Mouse (Mus musculus) ovary, postnatal 14 days (tissue): ENCODE results near the gene Eea1.
A peak's percentile ranks its signal among the peaks of the same experiment; 100 is the strongest.

ENCODE experiments used
- DNase-seq: peaks from one replicate; pipeline ENCODE4 v3.0.0; 2022; ENCODE audit warnings: low spot score

Gene Eea1

GRCm38 (mm10) chr10:95949410-95949809 lies 9.0 kb downstream of the Eea1 start:
- DNase-seq = no peak

GRCm38 (mm10) chr10:95950194-95950593 lies 9.7 kb downstream of the Eea1 start:
- no peak for DNase-seq

- DNase-seq = no peak
Measured at GRCm38 (mm10) chr10:95950797-95951196, 10.3 kb downstream of the Eea1 start.

GRCm38 (mm10) chr10:95951346-95951745 lies 10.9 kb downstream of the Eea1 start:
- no peak for DNase-seq

GRCm38 (mm10) chr10:95956629-95957028 lies 16.2 kb downstream of the Eea1 start:
- no peak for DNase-seq

GRCm38 (mm10) chr10:95957574-95957973 lies 17.1 kb downstream of the Eea1 start:
- no peak for DNase-seq

- DNase-seq = no peak
Measured at GRCm38 (mm10) chr10:95964679-95965078, 24.2 kb downstream of the Eea1 start.

GRCm38 (mm10) chr10:95969694-95970093 lies 29.2 kb downstream of the Eea1 start:
- DNase-seq = no peak

- DNase-seq = no peak
Measured at GRCm38 (mm10) chr10:95970744-95971212, 30.3 kb downstream of the Eea1 start.

GRCm38 (mm10) chr10:95971341-95971740 lies 30.9 kb downstream of the Eea1 start:
- DNase-seq = no peak

GRCm38 (mm10) chr10:95971942-95972341 lies 31.5 kb downstream of the Eea1 start:
- DNase-seq = no peak

- DNase-seq = no peak
Measured at GRCm38 (mm10) chr10:95974462-95974861, 34.0 kb downstream of the Eea1 start.

GRCm38 (mm10) chr10:95976798-95977197 lies 36.3 kb downstream of the Eea1 start:
- no peak for DNase-seq

GRCm38 (mm10) chr10:95989731-95990130 lies 49.3 kb downstream of the Eea1 start:
- DNase-seq = no peak

GRCm38 (mm10) chr10:95991176-95991575 lies 50.7 kb downstream of the Eea1 start:
- no peak for DNase-seq

GRCm38 (mm10) chr10:96000904-96001303 lies 60.5 kb downstream of the Eea1 start:
- no peak for DNase-seq

- DNase-seq = no peak
Measured at GRCm38 (mm10) chr10:96015738-96016137, 75.3 kb downstream of the Eea1 start.

GRCm38 (mm10) chr10:96017418-96017817 lies 77.0 kb downstream of the Eea1 start:
- no peak for DNase-seq

GRCm38 (mm10) chr10:96033356-96033984 lies 93.0 kb downstream of the Eea1 start:
- peak; percentile 29 for DNase-seq

- DNase-seq = no peak
Measured at GRCm38 (mm10) chr10:96034106-96034505, 93.7 kb downstream of the Eea1 start.

GRCm38 (mm10) chr10:96035951-96036350 lies 95.5 kb downstream of the Eea1 start:
- no peak for DNase-seq

- DNase-seq = no peak
Measured at GRCm38 (mm10) chr10:96044216-96044615, 103.8 kb downstream of the Eea1 start.

GRCm38 (mm10) chr10:96047960-96048536 lies 107.6 kb downstream of the Eea1 start:
- DNase-seq = no peak

GRCm38 (mm10) chr10:96048550-96048949 lies 108.1 kb downstream of the Eea1 start:
- no peak for DNase-seq
